In genomic region chr14:120172058-120172457, GRCm38 (mm10) we compare ENCODE assay signal across 11 mouse cellular contexts.
"Had no signal": no experiment of that assay in that cellular context is flagged by ENCODE, and none has a peak within 500 bp of the region (broad histone marks: within the 10 kb centered on the region; RNA-seq: fewer than 3 reads in every experiment).

No protein-coding gene starts in this region.

- H3K9me3 ChIP-seq: limb, embryonic 10.5 days; liver, embryonic 15.5 days; midbrain, embryonic 15.5 days; neural tube, embryonic 12.5 days had no signal

- H3K9ac ChIP-seq: liver, embryonic 15.5 days; midbrain, embryonic 15.5 days; neural tube, embryonic 12.5 days had no signal

- H3K4me1 ChIP-seq: limb, embryonic 10.5 days; liver, embryonic 15.5 days; midbrain, embryonic 15.5 days; neural tube, embryonic 12.5 days had no signal

- DNase-seq: kidney, adult 18-20 months; kidney, postnatal 10 days; lung, adult 2 months; lung, postnatal 10 days had no signal

- ATAC-seq: midbrain, embryonic 15.5 days had no signal

- H3K27ac ChIP-seq: left cerebral cortex, adult 2 months; limb, embryonic 10.5 days; liver, embryonic 15.5 days; midbrain, embryonic 15.5 days; neural tube, embryonic 12.5 days had no signal

- H3K4me2 ChIP-seq: liver, embryonic 11.5 days; liver, embryonic 15.5 days; midbrain, embryonic 11.5 days; midbrain, embryonic 15.5 days; neural tube, embryonic 12.5 days had no signal

- H3K4me3 ChIP-seq: left cerebral cortex, adult 2 months; limb, embryonic 10.5 days; liver, embryonic 15.5 days; midbrain, embryonic 15.5 days; neural tube, embryonic 12.5 days had no signal

- H3K36me3 ChIP-seq: limb, embryonic 10.5 days; liver, embryonic 15.5 days; midbrain, embryonic 15.5 days; neural tube, embryonic 12.5 days had no signal

- H3K27me3 ChIP-seq: liver, embryonic 15.5 days; midbrain, embryonic 15.5 days; neural tube, embryonic 12.5 days had no signal
